In genomic region chr2:51981630-51982029, GRCm38 (mm10) we compare ENCODE assay signal across 8 mouse cellular contexts. TPM values are rescaled to one million over a fixed set of nuclear protein-coding genes. Genes with fewer than 3 reads are reported as not detected.
DNase-seq lines count a peak whose midpoint lies in the region; ATAC-seq lines count a peak whose summit lies in the region.

No protein-coding gene starts in this region.

- ATAC-seq in forebrain, embryonic 15.5 days (replicated peaks) = no peak
- no peak for ATAC-seq in forebrain, embryonic 13.5 days
- no peak for ATAC-seq in embryonic facial prominence, embryonic 12.5 days (ENCODE audit: insufficient number of reproducible peaks, insufficient read depth, low FRiP score, low TSS enrichment)
- ATAC-seq in hindbrain, embryonic 15.5 days (ENCODE audit: low FRiP score, low read depth) = no peak
- ATAC-seq in liver, embryonic 13.5 days (ENCODE audit: low read depth) = no peak
- ATAC-seq in stomach, embryonic 16.5 days (ENCODE audit: insufficient read depth, low FRiP score) = no peak

- peak overlapping the region; percentile 11; the same call in 1 of the 2 replicates for H3K27ac ChIP-seq in forebrain, embryonic 15.5 days (replicated peaks)
- H3K27ac ChIP-seq in forebrain, embryonic 13.5 days = no peak overlapping the region
- 0 out of 2 replicates have a peak overlapping the region, but pooled peaks have one; percentile 30 for H3K27ac ChIP-seq in embryonic facial prominence, embryonic 12.5 days
- H3K27ac ChIP-seq in hindbrain, embryonic 15.5 days (replicated peaks) = no peak overlapping the region
- H3K27ac ChIP-seq in liver, embryonic 13.5 days = no peak overlapping the region
- H3K27ac ChIP-seq in stomach, embryonic 16.5 days (ENCODE audit: low read length) = 0 out of 2 replicates have a peak overlapping the region, but pooled peaks have one; percentile 25

- WGBS in forebrain, embryonic 15.5 days = 65% methylated on average over 11 of the region's 11 CpGs
- whole genome bisulfite sequencing in forebrain, embryonic 13.5 days = 72% methylated on average over 11 of the region's 11 CpGs
- 25% methylated on average over 11 of the region's 11 CpGs for WGBS in embryonic facial prominence, embryonic 12.5 days
- WGBS in hindbrain, embryonic 15.5 days = 49% methylated on average over 11 of the region's 11 CpGs
- 12% methylated on average over 11 of the region's 11 CpGs for WGBS in liver, embryonic 13.5 days (ENCODE audit: insufficient replicate concordance)
- 43% methylated on average over 11 of the region's 11 CpGs for WGBS in stomach, embryonic 16.5 days

- H3K9ac ChIP-seq in forebrain, embryonic 15.5 days (replicated peaks) = no peak overlapping the region
- H3K9ac ChIP-seq in forebrain, embryonic 13.5 days = no peak overlapping the region
- no peak overlapping the region for H3K9ac ChIP-seq in embryonic facial prominence, embryonic 12.5 days
- H3K9ac ChIP-seq in hindbrain, embryonic 15.5 days = no peak overlapping the region
- peak overlapping the region; percentile 41; the same call in 1 of the 2 replicates for H3K9ac ChIP-seq in liver, embryonic 13.5 days
- H3K9ac ChIP-seq in stomach, embryonic 16.5 days (ENCODE audit: low read length) = no peak overlapping the region

- H3K4me1 ChIP-seq in forebrain, embryonic 15.5 days = no peaks in the 10 kb centered on the region; the same call in 1 of the 2 replicates
- H3K4me1 ChIP-seq in forebrain, embryonic 13.5 days = no peaks in the 10 kb centered on the region
- H3K4me1 ChIP-seq in embryonic facial prominence, embryonic 12.5 days = peaks cover 6% of the 10 kb centered on the region
- no peaks in the 10 kb centered on the region for H3K4me1 ChIP-seq in hindbrain, embryonic 15.5 days (replicated peaks)
- H3K4me1 ChIP-seq in liver, embryonic 13.5 days (replicated peaks) = peaks cover 7% of the 10 kb centered on the region; the same call in 1 of the 2 replicates
- H3K4me1 ChIP-seq in stomach, embryonic 16.5 days (ENCODE audit: control insufficient read depth, insufficient read depth, low read length) = peaks cover 8% of the 10 kb centered on the region; the same call in 1 of the 2 replicates

- H3K36me3 ChIP-seq in forebrain, embryonic 15.5 days = no peaks in the 10 kb centered on the region
- H3K36me3 ChIP-seq in forebrain, embryonic 13.5 days (ENCODE audit: poor library complexity, severe bottlenecking) = no peaks in the 10 kb centered on the region
- no peaks in the 10 kb centered on the region for H3K36me3 ChIP-seq in embryonic facial prominence, embryonic 12.5 days
- H3K36me3 ChIP-seq in hindbrain, embryonic 15.5 days = no peaks in the 10 kb centered on the region
- no peaks in the 10 kb centered on the region for H3K36me3 ChIP-seq in liver, embryonic 13.5 days
- H3K36me3 ChIP-seq in stomach, embryonic 16.5 days (ENCODE audit: control insufficient read depth, insufficient read depth, low read length) = no peaks in the 10 kb centered on the region

- no peaks in the 10 kb centered on the region for H3K9me3 ChIP-seq in forebrain, embryonic 15.5 days
- H3K9me3 ChIP-seq in forebrain, embryonic 13.5 days (replicated peaks) = no peaks in the 10 kb centered on the region; the same call in 1 of the 2 replicates
- no peaks in the 10 kb centered on the region for H3K9me3 ChIP-seq in embryonic facial prominence, embryonic 12.5 days
- no peaks in the 10 kb centered on the region for H3K9me3 ChIP-seq in hindbrain, embryonic 15.5 days
- H3K9me3 ChIP-seq in liver, embryonic 13.5 days (replicated peaks) = no peaks in the 10 kb centered on the region
- no peaks in the 10 kb centered on the region for H3K9me3 ChIP-seq in stomach, embryonic 16.5 days (replicated peaks; ENCODE audit: control insufficient read depth, low read length)

- no peaks in the 10 kb centered on the region for H3K27me3 ChIP-seq in forebrain, embryonic 15.5 days
- no peaks in the 10 kb centered on the region for H3K27me3 ChIP-seq in forebrain, embryonic 13.5 days
- H3K27me3 ChIP-seq in embryonic facial prominence, embryonic 12.5 days = no peaks in the 10 kb centered on the region
- no peaks in the 10 kb centered on the region for H3K27me3 ChIP-seq in hindbrain, embryonic 15.5 days
- no peaks in the 10 kb centered on the region for H3K27me3 ChIP-seq in liver, embryonic 13.5 days
- no peaks in the 10 kb centered on the region for H3K27me3 ChIP-seq in stomach, embryonic 16.5 days (ENCODE audit: control insufficient read depth, insufficient read depth, low read length)

- no peak overlapping the region for H3K4me2 ChIP-seq in forebrain, embryonic 15.5 days (replicated peaks)
- no peak overlapping the region for H3K4me2 ChIP-seq in forebrain, embryonic 13.5 days
- peak overlapping the region; percentile 32 for H3K4me2 ChIP-seq in embryonic facial prominence, embryonic 12.5 days (replicated peaks)
- peak overlapping the region; percentile 20 for H3K4me2 ChIP-seq in hindbrain, embryonic 15.5 days
- peak overlapping the region; percentile 51 for H3K4me2 ChIP-seq in liver, embryonic 13.5 days
- peak overlapping the region; percentile 44 for H3K4me2 ChIP-seq in stomach, embryonic 16.5 days (ENCODE audit: low read depth, low read length)

- DNase-seq in liver, embryonic 13.5 days = no peak
- no peak for DNase-seq in left cerebral cortex, adult 18-20 months (ENCODE audit: low spot score in 2 of 2)
- DNase-seq in natural killer cell, adult 2 months (ENCODE audit: low spot score in 2 of 2) = no peak

- no peak overlapping the region for H3K4me3 ChIP-seq in forebrain, embryonic 15.5 days
- H3K4me3 ChIP-seq in forebrain, embryonic 13.5 days = no peak overlapping the region
- H3K4me3 ChIP-seq in embryonic facial prominence, embryonic 12.5 days = no peak overlapping the region; the same call in 1 of the 2 replicates
- H3K4me3 ChIP-seq in hindbrain, embryonic 15.5 days = no peak overlapping the region
- H3K4me3 ChIP-seq in liver, embryonic 13.5 days (replicated peaks) = peak overlapping the region; percentile 22; the same call in 1 of the 2 replicates
- H3K4me3 ChIP-seq in stomach, embryonic 16.5 days (replicated peaks; ENCODE audit: low read length) = no peak overlapping the region

RNA-seq across cellular contexts. Expression of gene Nmi, which starts 8.3 kb away (rescaled TPM):
- polyA plus RNA-seq in forebrain, embryonic 15.5 days (2015; fragmentation: Nextera tagmentation; extraction: Ambion mirVana) = 4.7 and 6.0 TPM in 2 replicates
- 3.9 and 6.2 TPM in 2 replicates for polyA plus RNA-seq in forebrain, embryonic 13.5 days (2015; fragmentation: Nextera tagmentation; extraction: Ambion mirVana)
- 8.1 and 11.7 TPM in 2 replicates for polyA plus RNA-seq in embryonic facial prominence, embryonic 12.5 days (2016; fragmentation: Nextera tagmentation; extraction: Ambion mirVana)
- 4.4 and 5.0 TPM in 2 replicates for polyA plus RNA-seq in hindbrain, embryonic 15.5 days (2015; fragmentation: Nextera tagmentation; extraction: Ambion mirVana)
- polyA plus RNA-seq in liver, embryonic 13.5 days (2015; fragmentation: Nextera tagmentation; extraction: Ambion mirVana) = 10.6 and 13.6 TPM in 2 replicates
- 18.7 and 22.4 TPM in 2 replicates for polyA plus RNA-seq in stomach, embryonic 16.5 days (2015; fragmentation: Nextera tagmentation; extraction: Ambion mirVana)
- 1 to 10 TPM; 2.4 to 3.0 TPM for total RNA-seq in left cerebral cortex, adult 18-20 months (2021)

RNA-seq across cellular contexts. Expression of gene Rbm43, which starts 46.7 kb away (rescaled TPM):
- 5.5 and 6.3 TPM in 2 replicates for polyA plus RNA-seq in forebrain, embryonic 15.5 days (2015; fragmentation: Nextera tagmentation; extraction: Ambion mirVana)
- polyA plus RNA-seq in forebrain, embryonic 13.5 days (2015; fragmentation: Nextera tagmentation; extraction: Ambion mirVana) = 5.0 and 5.9 TPM in 2 replicates
- 11.1 and 12.3 TPM in 2 replicates for polyA plus RNA-seq in embryonic facial prominence, embryonic 12.5 days (2016; fragmentation: Nextera tagmentation; extraction: Ambion mirVana)
- polyA plus RNA-seq in hindbrain, embryonic 15.5 days (2015; fragmentation: Nextera tagmentation; extraction: Ambion mirVana) = 7.1 and 7.8 TPM in 2 replicates
- polyA plus RNA-seq in liver, embryonic 13.5 days (2015; fragmentation: Nextera tagmentation; extraction: Ambion mirVana) = 23.4 and 29.3 TPM in 2 replicates
- 15.1 and 16.5 TPM in 2 replicates for polyA plus RNA-seq in stomach, embryonic 16.5 days (2015; fragmentation: Nextera tagmentation; extraction: Ambion mirVana)
- 10 to 100 TPM; 16.7 to 20.3 TPM for total RNA-seq in left cerebral cortex, adult 18-20 months (2021)

RNA-seq across cellular contexts. Expression of gene Tnfaip6, which starts 56.2 kb away (rescaled TPM):
- 6.4 and 6.6 TPM in 2 replicates for polyA plus RNA-seq in forebrain, embryonic 15.5 days (2015; fragmentation: Nextera tagmentation; extraction: Ambion mirVana)
- polyA plus RNA-seq in forebrain, embryonic 13.5 days (2015; fragmentation: Nextera tagmentation; extraction: Ambion mirVana) = 12.1 and 14.4 TPM in 2 replicates
- 60.4 and 71.7 TPM in 2 replicates for polyA plus RNA-seq in embryonic facial prominence, embryonic 12.5 days (2016; fragmentation: Nextera tagmentation; extraction: Ambion mirVana)
- 3.2 and 3.8 TPM in 2 replicates for polyA plus RNA-seq in hindbrain, embryonic 15.5 days (2015; fragmentation: Nextera tagmentation; extraction: Ambion mirVana)
- polyA plus RNA-seq in liver, embryonic 13.5 days (2015; fragmentation: Nextera tagmentation; extraction: Ambion mirVana) = 0.38 and 0.43 TPM in 2 replicates
- 4.2 and 4.8 TPM in 2 replicates for polyA plus RNA-seq in stomach, embryonic 16.5 days (2015; fragmentation: Nextera tagmentation; extraction: Ambion mirVana)
- total RNA-seq in left cerebral cortex, adult 18-20 months (2021) = 10 to 100 TPM in 1 of 2 experiments, 1 to 10 TPM in 1; 6.0 to 10.3 TPM

Comparison
In these comparisons a context has a peak if more than half of its experiments do, and no peak if none do; other contexts are left out.
1. H3K27ac ChIP-seq: peak in forebrain, embryonic 15.5 days (single experiment), embryonic facial prominence, embryonic 12.5 days (single experiment) and stomach, embryonic 16.5 days (single experiment); none in forebrain, embryonic 13.5 days (single experiment), hindbrain, embryonic 15.5 days (single experiment) and liver, embryonic 13.5 days (single experiment).
2. H3K4me2 ChIP-seq: peak in embryonic facial prominence, embryonic 12.5 days (single experiment), hindbrain, embryonic 15.5 days (single experiment), liver, embryonic 13.5 days (single experiment) and stomach, embryonic 16.5 days (single experiment); none in forebrain, embryonic 15.5 days (single experiment) and forebrain, embryonic 13.5 days (single experiment).